Mouse (Mus musculus) WW6 (cell line): ENCODE results near the gene Gm20388.

Source experiments
- DNase-seq: peaks from one replicate; pipeline ENCODE4 v3.0.0-alpha.2; 2013; ENCODE audit warnings: low read depth, low spot score

Gene Gm20388

GRCm38 (mm10) chr8:123113908-123114469 is 3203.3 kb downstream of the Gm20388 start:
- DNase-seq = no peak

GRCm38 (mm10) chr8:123114644-123115043 is 3204.0 kb downstream of the Gm20388 start:
- no peak for DNase-seq

GRCm38 (mm10) chr8:123117127-123117731 is 3206.6 kb downstream of the Gm20388 start, which contains the start of gene Cpne7:
Gene Cpne7 (plus strand): TSS chr8:123117374.
- DNase-seq = no peak

GRCm38 (mm10) chr8:123117744-123118143 is 3207.1 kb downstream of the Gm20388 start:
- DNase-seq = no peak

GRCm38 (mm10) chr8:123122059-123122458 is 3211.4 kb downstream of the Gm20388 start:
- no peak for DNase-seq

- no peak for DNase-seq
Measured at GRCm38 (mm10) chr8:123122670-123123069, 3212.0 kb downstream of the Gm20388 start.

GRCm38 (mm10) chr8:123126193-123126816 is 3215.7 kb downstream of the Gm20388 start:
- no peak for DNase-seq

GRCm38 (mm10) chr8:123131041-123131440 is 3220.4 kb downstream of the Gm20388 start:
- DNase-seq = no peak

GRCm38 (mm10) chr8:123132953-123133352 is 3222.3 kb downstream of the Gm20388 start:
- DNase-seq = no peak

- no peak for DNase-seq
Measured at GRCm38 (mm10) chr8:123134149-123134713, 3223.6 kb downstream of the Gm20388 start.

GRCm38 (mm10) chr8:123135406-123135805 is 3224.8 kb downstream of the Gm20388 start:
- DNase-seq = no peak

GRCm38 (mm10) chr8:123135806-123136205 is 3225.2 kb downstream of the Gm20388 start:
- DNase-seq = no peak

GRCm38 (mm10) chr8:123136287-123136686 is 3225.6 kb downstream of the Gm20388 start:
- DNase-seq = no peak

- no peak for DNase-seq
Measured at GRCm38 (mm10) chr8:123137645-123138077, 3227.0 kb downstream of the Gm20388 start.

GRCm38 (mm10) chr8:123138741-123139140 is 3228.1 kb downstream of the Gm20388 start:
- no peak for DNase-seq

- DNase-seq = no peak
Measured at GRCm38 (mm10) chr8:123141741-123142462, 3231.3 kb downstream of the Gm20388 start.

GRCm38 (mm10) chr8:123145279-123145678 is 3234.6 kb downstream of the Gm20388 start:
- no peak for DNase-seq

- no peak for DNase-seq
Measured at GRCm38 (mm10) chr8:123146390-123146789, 3235.7 kb downstream of the Gm20388 start.

- no peak for DNase-seq
Measured at GRCm38 (mm10) chr8:123150737-123151171, 3240.1 kb downstream of the Gm20388 start.

GRCm38 (mm10) chr8:123155177-123155576 is 3244.5 kb downstream of the Gm20388 start:
- DNase-seq = no peak

- DNase-seq = no peak
Measured at GRCm38 (mm10) chr8:123156070-123156773, 3245.6 kb downstream of the Gm20388 start.
